Comparison of ENCODE assay signal across 8 mouse cellular contexts in genomic region chr10:121309801-121310510, GRCm38 (mm10). TPM values are rescaled to one million over a fixed set of nuclear protein-coding genes. Genes with fewer than 3 reads are reported as not detected.
DNase-seq lines count a peak whose midpoint lies in the region; ATAC-seq and TF ChIP-seq lines count a peak whose summit lies in the region.

No protein-coding gene starts in this region.

- H3K4me2 ChIP-seq in heart, embryonic 15.5 days, result peak overlapping the region; percentile 100
- H3K4me2 ChIP-seq in forebrain, embryonic 12.5 days, result peak overlapping the region; percentile 97
- peak overlapping the region; percentile 64 for H3K4me2 ChIP-seq in liver, embryonic 12.5 days
- H3K4me2 ChIP-seq in stomach, embryonic 15.5 days, result peak overlapping the region; percentile 98

- H3K4me1 ChIP-seq in heart, embryonic 15.5 days (replicated peaks), result peaks cover 19% of the 10 kb centered on the region
- no peaks in the 10 kb centered on the region for H3K4me1 ChIP-seq in bone marrow, adult 2 months (ENCODE audit: control insufficient read depth, insufficient read depth, low read length)
- H3K4me1 ChIP-seq in forebrain, embryonic 12.5 days, result peaks cover 33% of the 10 kb centered on the region
- peaks cover 15% of the 10 kb centered on the region for H3K4me1 ChIP-seq in liver, embryonic 12.5 days
- peaks cover 13% of the 10 kb centered on the region for H3K4me1 ChIP-seq in stomach, embryonic 15.5 days

- no peak overlapping the region for H3K27ac ChIP-seq in heart, embryonic 15.5 days
- H3K27ac ChIP-seq in bone marrow, adult 2 months (ENCODE audit: control insufficient read depth, insufficient read depth, low read depth, low read length, poor library complexity), result no peak overlapping the region; the same call in 1 of the 2 replicates
- H3K27ac ChIP-seq in forebrain, embryonic 12.5 days, result peak overlapping the region; percentile 89
- H3K27ac ChIP-seq in liver, embryonic 12.5 days, result no peak overlapping the region
- no peak overlapping the region for H3K27ac ChIP-seq in stomach, embryonic 15.5 days

- ATAC-seq in heart, embryonic 15.5 days (replicated peaks; ENCODE audit: insufficient number of reproducible peaks, insufficient read depth, low FRiP score, low read depth), result no peak; the same call in 1 of the 2 replicates
- ATAC-seq in forebrain, embryonic 12.5 days (ENCODE audit: low FRiP score), result peak; percentile 18
- ATAC-seq in liver, embryonic 12.5 days, result no peak
- ATAC-seq in stomach, embryonic 15.5 days (ENCODE audit: insufficient read depth, low FRiP score, low read depth), result peak; percentile 57

- H3K9me3 ChIP-seq in heart, embryonic 15.5 days (replicated peaks), result no peaks in the 10 kb centered on the region
- no peaks in the 10 kb centered on the region for H3K9me3 ChIP-seq in forebrain, embryonic 12.5 days
- H3K9me3 ChIP-seq in liver, embryonic 12.5 days (replicated peaks), result no peaks in the 10 kb centered on the region
- no peaks in the 10 kb centered on the region for H3K9me3 ChIP-seq in stomach, embryonic 15.5 days

- no peak for DNase-seq in heart, adult 9 months (ENCODE audit: low spot score in 2 of 2)
- no peak for DNase-seq in spleen, postnatal 10 days (ENCODE audit: low spot score in 2 of 2)
- no peak for DNase-seq in adrenal gland, postnatal 4 days (ENCODE audit: low spot score in 2 of 2)

- peak overlapping the region; percentile 61 for H3K9ac ChIP-seq in heart, embryonic 15.5 days
- peak overlapping the region; percentile 79 for H3K9ac ChIP-seq in forebrain, embryonic 12.5 days
- no peak overlapping the region for H3K9ac ChIP-seq in liver, embryonic 12.5 days
- no peak overlapping the region for H3K9ac ChIP-seq in stomach, embryonic 15.5 days

- H3K27me3 ChIP-seq in heart, embryonic 15.5 days, result peaks cover 56% of the 10 kb centered on the region
- H3K27me3 ChIP-seq in forebrain, embryonic 12.5 days, result peaks cover 47% of the 10 kb centered on the region
- peaks cover 67% of the 10 kb centered on the region for H3K27me3 ChIP-seq in liver, embryonic 12.5 days (replicated peaks)
- H3K27me3 ChIP-seq in stomach, embryonic 15.5 days (replicated peaks), result peaks cover 11% of the 10 kb centered on the region

- H3K4me3 ChIP-seq in heart, embryonic 15.5 days, result peak overlapping the region; percentile 71
- peak overlapping the region; percentile 16 for H3K4me3 ChIP-seq in bone marrow, adult 2 months (replicated peaks; ENCODE audit: control insufficient read depth, low read depth, low read length)
- peak overlapping the region; percentile 58 for H3K4me3 ChIP-seq in forebrain, embryonic 12.5 days (replicated peaks)
- peak overlapping the region; percentile 53 for H3K4me3 ChIP-seq in liver, embryonic 12.5 days
- peak overlapping the region; percentile 66 for H3K4me3 ChIP-seq in stomach, embryonic 15.5 days (replicated peaks)

- no peak for TF ChIP-seq POLR2A in bone marrow, adult 2 months (IDR thresholded peaks at IDR 0.05; ENCODE audit: borderline replicate concordance, control insufficient read depth, low read depth, low read length)

- 1% methylated on average over 32 of the region's 32 CpGs for WGBS in heart, embryonic 15.5 days
- 4% methylated on average over 32 of the region's 32 CpGs for WGBS in bone marrow, adult 2 months
- WGBS in forebrain, embryonic 12.5 days, result under 1% methylated on average over 32 of the region's 32 CpGs
- 3% methylated on average over 32 of the region's 32 CpGs for WGBS in liver, embryonic 12.5 days (ENCODE audit: insufficient replicate concordance)
- 2% methylated on average over 32 of the region's 32 CpGs for whole genome bisulfite sequencing in stomach, embryonic 15.5 days

- TF ChIP-seq CTCF in bone marrow, adult 2 months (IDR thresholded peaks at IDR 0.05; ENCODE audit: control insufficient read depth, insufficient read depth, low read length), result no peak

- H3K36me3 ChIP-seq in heart, embryonic 15.5 days, result no peaks in the 10 kb centered on the region
- H3K36me3 ChIP-seq in forebrain, embryonic 12.5 days (replicated peaks), result no peaks in the 10 kb centered on the region
- no peaks in the 10 kb centered on the region for H3K36me3 ChIP-seq in liver, embryonic 12.5 days
- no peaks in the 10 kb centered on the region for H3K36me3 ChIP-seq in stomach, embryonic 15.5 days

RNA-seq across cellular contexts. Expression of gene Tbc1d30, which starts 41.1 kb away (rescaled TPM):
- polyA plus RNA-seq in heart, embryonic 15.5 days (2015; fragmentation: Nextera tagmentation; extraction: Ambion mirVana), result 1.4 and 2.3 TPM in 2 replicates
- polyA plus RNA-seq in bone marrow, adult 2 months (2011; ENCODE audit: insufficient read depth, insufficient read length, low replicate concordance, missing spikeins), result 0.52 TPM in 1 of 2 replicates, not detected in the other
- polyA plus RNA-seq in forebrain, embryonic 12.5 days (2016; fragmentation: Nextera tagmentation; extraction: Ambion mirVana), result 5.0 and 6.2 TPM in 2 replicates
- polyA plus RNA-seq in liver, embryonic 12.5 days (2016; fragmentation: Nextera tagmentation; extraction: Ambion mirVana), result 0.11 and 0.30 TPM in 2 replicates
- polyA plus RNA-seq in stomach, embryonic 15.5 days (2015; fragmentation: Nextera tagmentation; extraction: Ambion mirVana), result 8.0 and 8.2 TPM in 2 replicates
- 1 to 10 TPM; 3.8 to 7.1 TPM for total RNA-seq in adrenal gland, postnatal 4 days (2021)

RNA-seq across cellular contexts. Expression of gene Gns, which starts 54.9 kb away (rescaled TPM):
- polyA plus RNA-seq in heart, embryonic 15.5 days (2015; fragmentation: Nextera tagmentation; extraction: Ambion mirVana), result 28.6 and 33.1 TPM in 2 replicates
- polyA plus RNA-seq in bone marrow, adult 2 months (2011; ENCODE audit: insufficient read depth, insufficient read length, low replicate concordance, missing spikeins), result 18.2 and 39.2 TPM in 2 replicates
- polyA plus RNA-seq in forebrain, embryonic 12.5 days (2016; fragmentation: Nextera tagmentation; extraction: Ambion mirVana), result 38.9 and 40.1 TPM in 2 replicates
- 20.0 and 20.3 TPM in 2 replicates for polyA plus RNA-seq in liver, embryonic 12.5 days (2016; fragmentation: Nextera tagmentation; extraction: Ambion mirVana)
- polyA plus RNA-seq in stomach, embryonic 15.5 days (2015; fragmentation: Nextera tagmentation; extraction: Ambion mirVana), result 39.6 and 44.2 TPM in 2 replicates
- 100 to 1,000 TPM; 121 to 130 TPM for total RNA-seq in adrenal gland, postnatal 4 days (2021)

Comparison
In these comparisons a context has a peak if more than half of its experiments do, and no peak if none do; other contexts are left out.
1. ATAC-seq: peak in forebrain, embryonic 12.5 days (single experiment) and stomach, embryonic 15.5 days (single experiment); none in heart, embryonic 15.5 days (single experiment) and liver, embryonic 12.5 days (single experiment).
2. H3K4me3 ChIP-seq: peak in every context shown above with its lines; median percentile 71 in heart, embryonic 15.5 days; 66 in stomach, embryonic 15.5 days; 58 in forebrain, embryonic 12.5 days; 53 in liver, embryonic 12.5 days; 16 in bone marrow, adult 2 months.
3. H3K9ac ChIP-seq: peak in heart, embryonic 15.5 days (single experiment) and forebrain, embryonic 12.5 days (single experiment); none in liver, embryonic 12.5 days (single experiment) and stomach, embryonic 15.5 days (single experiment).
4. Peak in every context shown above with its lines, with median percentiles within 50 percentile points of each other: H3K4me2 ChIP-seq.